Mouse (Mus musculus) hindbrain, embryonic 16.5 days (tissue): ENCODE results near the gene Nrl. TPM values are rescaled to one million over a fixed set of nuclear protein-coding genes. Genes with fewer than 3 reads are reported as not detected.

Source experiments
- ATAC-seq: fragments of 200-750 bp; cut with Nextera tagmentation; 2 replicates; pipeline ENCODE4 v1.8.0; 2017; ENCODE audit warnings: moderate TSS enrichment, moderate library complexity
- H3K27ac ChIP-seq: fragments of 300-500 bp; sonication (generic); 2 replicates; pipeline ENCODE4 v1.5.1; 2014; ENCODE audit warnings: low read depth, mild to moderate bottlenecking, control low read depth, low read length, moderate library complexity
- H3K27me3 ChIP-seq: fragments of 300-500 bp; sonication (generic); replicated peaks from 2 replicates; pipeline ENCODE4 v1.6.1; 2014; ENCODE audit warnings: low read length; ENCODE audit not compliant: control insufficient read depth, insufficient read depth
- H3K36me3 ChIP-seq: fragments of 300-500 bp; sonication (generic); 2 replicates; pipeline ENCODE4 v1.6.1; 2014; ENCODE audit warnings: mild to moderate bottlenecking, low read length, moderate library complexity, mixed read lengths; ENCODE audit not compliant: control insufficient read depth, insufficient read depth
- H3K4me1 ChIP-seq: fragments of 300-500 bp; sonication (generic); 2 replicates; pipeline ENCODE4 v1.6.1; 2014; ENCODE audit warnings: low read depth, low read length; ENCODE audit not compliant: control insufficient read depth, insufficient read depth
- H3K4me2 ChIP-seq: fragments of 300-500 bp; sonication (generic); 2 replicates; pipeline ENCODE4 v1.6.1; 2014; ENCODE audit warnings: mild to moderate bottlenecking, low read length, control low read depth, moderate library complexity
- H3K4me3 ChIP-seq: fragments of 300-500 bp; sonication (generic); 2 replicates; pipeline ENCODE4 v1.5.1; 2014; ENCODE audit warnings: mild to moderate bottlenecking, low read length, control low read depth, moderate library complexity
- H3K9ac ChIP-seq: fragments of 300-500 bp; sonication (generic); 2 replicates; pipeline ENCODE4 v1.6.1; 2014; ENCODE audit warnings: low read depth, mild to moderate bottlenecking, control low read depth, low read length, moderate library complexity
- H3K9me3 ChIP-seq: fragments of 300-500 bp; sonication (generic); 2 replicates; pipeline ENCODE4 v1.6.1; 2014; ENCODE audit warnings: mild to moderate bottlenecking, low read length, moderate library complexity; ENCODE audit not compliant: control insufficient read depth
- WGBS: fragments of 180-500 bp; shearing (Covaris S2); extraction: QIAGEN DNeasy Blood & Tissue Kit; methylation state at CpG from one replicate; pipeline ENCODE4 v1.1.7; 2014; 5-methylcytosine and 5-hydroxymethylcytosine counted together
- polyA plus RNA-seq: library from polyadenylated mRNA; unstranded; fragments of >200 nt; fragmentation: Nextera tagmentation; extraction: Ambion mirVana; gene quantifications from 2 replicates; pipeline ENCODE4 v1.2.1, GENCODE M21; 2015

Nrl gene
- polyA plus RNA-seq, 1 experiment from 2014 or later = 0.23 TPM

DNA sequence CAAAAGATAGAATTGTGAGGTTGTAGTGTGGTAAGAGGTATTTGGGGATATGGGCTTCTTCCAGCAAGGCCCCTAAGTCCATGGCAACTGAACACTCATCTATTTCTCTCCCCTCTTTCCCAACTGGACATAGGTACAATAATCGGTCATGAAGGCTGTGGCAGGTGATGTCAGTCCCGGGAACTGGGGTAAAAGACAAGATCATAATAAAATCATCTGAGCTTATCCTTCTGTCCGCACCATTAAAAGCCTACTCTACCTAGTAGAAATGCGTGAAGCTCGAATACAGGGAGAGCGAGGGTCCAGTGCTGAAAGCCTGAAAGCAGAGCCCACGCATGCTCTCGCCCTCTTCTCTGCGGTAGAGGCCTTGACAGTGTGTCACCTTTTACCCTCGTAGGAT lies 45.2 kb downstream of the Nrl start:
- H3K27ac ChIP-seq = no peak overlapping the region
- H3K4me3 ChIP-seq = no peak overlapping the region
- H3K9ac ChIP-seq = no peak overlapping the region
- H3K36me3 ChIP-seq = no peaks in the 10 kb centered on the region
- H3K9me3 ChIP-seq = no peaks in the 10 kb centered on the region
- no peaks in the 10 kb centered on the region for H3K4me1 ChIP-seq
- H3K4me2 ChIP-seq = no peak overlapping the region; the same call in 1 of the 2 replicates
- WGBS = 94% methylated on average over 10 of the region's 10 CpGs
- no peaks in the 10 kb centered on the region for H3K27me3 ChIP-seq
- ATAC-seq = no peak

DNA sequence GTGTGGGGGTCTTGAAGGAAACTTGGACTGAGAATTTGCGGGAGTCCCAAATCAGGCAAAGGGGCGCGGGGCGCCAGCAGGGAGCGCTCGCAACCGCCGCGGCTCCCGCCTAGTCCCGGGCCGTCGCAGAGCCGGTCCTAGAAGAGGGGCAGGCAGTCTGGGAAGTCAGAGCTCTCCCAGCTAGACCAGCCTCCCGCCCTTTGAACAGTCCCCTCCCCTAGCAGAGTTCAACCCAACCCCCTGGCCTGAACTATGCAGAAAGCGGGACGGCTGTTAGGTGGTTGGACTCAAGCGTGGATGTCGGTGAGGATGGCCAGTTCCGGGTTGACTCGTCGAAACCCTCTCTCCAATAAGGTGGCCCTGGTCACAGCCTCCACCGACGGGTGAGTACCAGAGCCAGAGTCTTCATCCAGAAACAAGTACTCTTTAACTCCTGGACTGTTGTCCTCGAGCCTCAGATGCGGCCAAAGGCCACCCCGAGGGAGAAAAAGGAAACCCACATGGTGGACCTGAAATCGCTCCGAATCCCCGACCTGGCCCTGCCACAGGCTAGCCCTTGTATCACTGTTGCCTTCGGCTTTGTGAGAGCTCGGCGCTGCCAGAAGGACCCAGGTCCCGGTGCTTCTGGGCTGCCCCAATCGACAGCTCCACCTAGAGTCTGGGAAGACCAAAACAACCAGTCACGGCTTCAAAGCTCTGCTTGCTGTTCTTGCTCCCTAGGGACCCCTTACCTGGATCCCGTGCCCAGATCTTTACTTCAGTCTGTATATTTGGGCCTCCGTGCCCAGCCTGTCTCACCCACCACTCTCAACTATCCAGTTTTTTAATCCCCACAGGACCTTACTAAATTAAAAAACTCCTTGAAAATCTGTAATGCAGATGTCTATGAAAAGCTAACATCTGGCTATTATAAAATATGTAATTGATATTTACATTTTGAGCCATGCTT lies 45.9 kb downstream of the Nrl start, which contains the start of gene Dhrs4:
Dhrs4 (plus strand) TSS at position 108 of the 949 bp plus-strand sequence.
- Histone ChIP-seq H3K4me1 (no peaks in the 10 kb centered on the region), H3K27me3 (no peaks in the 10 kb centered on the region), H3K4me3 (peak within 1 kb of the TSS; percentile 56), H3K9me3 (no peaks in the 10 kb centered on the region), H3K9ac (peak within 1 kb of the TSS; percentile 76), H3K4me2 (peak within 1 kb of the TSS; percentile 71), H3K27ac (peak within 1 kb of the TSS; percentile 49; the same call in 1 of the 2 replicates), H3K36me3 (no peaks in the 10 kb centered on the region)
- under 1% methylated on average over 38 of the region's 38 CpGs for WGBS
- peak; percentile 95 for ATAC-seq

DNA sequence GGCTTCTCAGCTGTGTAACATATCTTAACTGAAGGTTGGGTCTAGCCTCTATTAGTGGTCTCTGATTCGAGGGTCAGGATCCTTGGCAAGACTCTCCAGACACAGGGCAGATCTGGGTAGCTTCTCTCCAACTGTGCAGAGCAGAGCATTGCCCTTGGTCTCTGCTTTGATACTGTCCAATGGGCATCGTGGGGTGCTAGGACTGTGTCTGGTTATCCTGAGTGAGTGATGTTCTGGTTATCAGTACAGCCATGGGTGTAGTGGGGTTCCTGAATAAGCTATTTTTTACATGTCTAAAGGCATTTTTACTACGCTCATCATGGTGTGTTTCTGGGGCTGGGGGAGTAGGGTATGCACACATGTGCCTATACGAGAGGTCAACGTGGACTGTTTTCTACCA lies 47.0 kb downstream of the Nrl start:
- Histone ChIP-seq H3K27ac (no peak overlapping the region), H3K9ac (no peak overlapping the region), H3K27me3 (no peaks in the 10 kb centered on the region), H3K4me2 (no peak overlapping the region), H3K4me3 (no peak overlapping the region), H3K9me3 (no peaks in the 10 kb centered on the region), H3K36me3 (no peaks in the 10 kb centered on the region), H3K4me1 (no peaks in the 10 kb centered on the region)
- WGBS = 94% methylated on average over 5 of the region's 5 CpGs
- no peak for ATAC-seq

DNA sequence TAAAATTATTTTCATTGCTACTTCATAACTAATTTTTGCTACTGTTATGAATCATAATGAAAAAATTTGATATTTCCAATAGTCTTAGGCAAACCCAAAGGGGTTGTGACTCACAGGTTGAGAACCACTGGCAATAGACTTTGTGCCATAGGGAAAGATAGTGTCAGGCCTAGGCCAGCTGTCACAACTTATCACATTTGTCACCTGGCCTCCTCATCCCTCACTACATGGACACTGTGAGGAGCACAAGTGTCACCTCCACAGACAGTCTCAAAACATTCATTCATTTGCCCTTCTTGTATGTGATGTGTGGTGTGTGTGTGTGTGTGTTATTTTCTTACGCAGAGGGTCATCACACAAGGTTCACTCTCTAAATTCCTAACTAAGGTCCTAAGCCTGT lies 47.4 kb downstream of the Nrl start:
- H3K4me3 ChIP-seq = no peak overlapping the region
- H3K4me1 ChIP-seq = no peaks in the 10 kb centered on the region
- ATAC-seq = no peak
- H3K27me3 ChIP-seq = no peaks in the 10 kb centered on the region
- 100% methylated on average over 1 of the region's 1 CpGs for WGBS
- no peak overlapping the region for H3K9ac ChIP-seq
- H3K36me3 ChIP-seq = no peaks in the 10 kb centered on the region
- no peaks in the 10 kb centered on the region for H3K9me3 ChIP-seq
- no peak overlapping the region for H3K4me2 ChIP-seq
- H3K27ac ChIP-seq = no peak overlapping the region

DNA sequence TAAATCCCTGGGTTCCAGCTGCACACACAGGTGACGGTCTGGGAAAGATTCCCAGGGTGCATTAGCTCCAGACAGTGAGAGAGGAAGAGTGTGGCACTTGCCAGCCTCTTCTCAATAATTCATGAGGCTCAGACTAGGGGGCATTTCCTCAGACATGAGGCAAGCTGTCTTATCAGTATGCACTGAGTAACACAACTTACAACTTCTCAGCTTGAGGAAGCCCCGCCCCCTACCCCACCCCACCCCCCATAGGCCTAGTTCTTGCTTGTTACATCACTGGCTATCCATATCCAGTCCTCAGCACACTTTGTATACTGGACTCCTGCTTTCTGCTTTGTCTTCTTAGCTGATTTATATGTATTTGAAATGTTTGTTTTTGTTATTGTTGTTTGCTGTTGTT lies 49.1 kb downstream of the Nrl start:
- H3K27ac ChIP-seq = no peak overlapping the region
- 58% methylated on average over 2 of the region's 2 CpGs for WGBS
- no peak overlapping the region for H3K4me3 ChIP-seq
- no peak for ATAC-seq
- no peak overlapping the region for H3K9ac ChIP-seq
- H3K4me2 ChIP-seq = no peak overlapping the region
- H3K36me3 ChIP-seq = no peaks in the 10 kb centered on the region
- no peaks in the 10 kb centered on the region for H3K9me3 ChIP-seq
- H3K4me1 ChIP-seq = no peaks in the 10 kb centered on the region; the same call in 1 of the 2 replicates
- H3K27me3 ChIP-seq = no peaks in the 10 kb centered on the region

DNA sequence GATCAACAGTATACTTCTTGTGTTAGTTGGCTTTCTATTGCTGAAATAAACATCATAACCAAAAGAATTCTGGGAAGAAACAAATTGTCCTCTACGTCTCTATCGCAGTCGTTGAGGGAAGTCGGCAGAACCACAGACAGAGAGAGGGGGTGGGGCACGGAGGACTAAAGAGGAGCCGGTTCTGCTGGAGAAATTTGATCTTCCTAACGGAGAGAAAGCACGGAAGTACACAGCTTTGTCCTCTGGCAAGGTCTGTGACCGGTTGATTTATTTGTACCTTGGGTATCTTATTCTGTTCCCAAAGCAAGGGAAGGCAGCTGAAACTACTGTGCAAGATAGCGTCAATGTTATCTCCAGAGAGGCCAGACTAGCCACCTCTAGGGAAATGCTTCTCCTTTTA lies 54.0 kb downstream of the Nrl start:
- Histone ChIP-seq H3K27ac (no peak overlapping the region), H3K4me2 (0 out of 2 replicates have a peak overlapping the region, but pooled peaks have one; percentile 21), H3K27me3 (no peaks in the 10 kb centered on the region), H3K4me1 (no peaks in the 10 kb centered on the region; the same call in 1 of the 2 replicates), H3K9ac (no peak overlapping the region), H3K4me3 (no peak overlapping the region), H3K36me3 (no peaks in the 10 kb centered on the region), H3K9me3 (no peaks in the 10 kb centered on the region)
- ATAC-seq = no peak
- 12% methylated on average over 10 of the region's 10 CpGs for WGBS

DNA sequence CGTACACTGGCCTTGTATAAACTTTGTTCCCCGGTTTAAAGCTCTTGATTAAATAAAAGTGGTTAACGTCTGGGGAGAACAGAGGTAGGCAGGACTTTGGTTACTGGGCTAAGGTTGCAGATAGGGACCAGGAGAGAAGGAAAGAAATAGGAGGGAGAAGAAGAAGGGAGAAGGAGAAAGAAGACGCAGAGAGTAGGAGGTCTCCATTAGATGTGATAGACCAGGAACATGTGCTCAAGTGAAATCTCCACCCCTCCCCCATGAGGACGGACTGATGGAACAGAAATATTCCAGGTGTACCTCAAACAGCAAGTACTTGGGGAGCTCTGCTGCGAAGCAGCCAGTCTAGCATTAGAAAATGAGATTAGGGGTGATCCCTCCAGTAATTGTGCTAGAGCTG lies 55.0 kb downstream of the Nrl start:
- Histone ChIP-seq H3K9ac (no peak overlapping the region), H3K4me3 (no peak overlapping the region), H3K4me2 (no peak overlapping the region), H3K27ac (no peak overlapping the region), H3K4me1 (no peaks in the 10 kb centered on the region; the same call in 1 of the 2 replicates), H3K27me3 (no peaks in the 10 kb centered on the region), H3K9me3 (no peaks in the 10 kb centered on the region), H3K36me3 (no peaks in the 10 kb centered on the region)
- WGBS = 87% methylated on average over 6 of the region's 6 CpGs
- ATAC-seq = no peak

DNA sequence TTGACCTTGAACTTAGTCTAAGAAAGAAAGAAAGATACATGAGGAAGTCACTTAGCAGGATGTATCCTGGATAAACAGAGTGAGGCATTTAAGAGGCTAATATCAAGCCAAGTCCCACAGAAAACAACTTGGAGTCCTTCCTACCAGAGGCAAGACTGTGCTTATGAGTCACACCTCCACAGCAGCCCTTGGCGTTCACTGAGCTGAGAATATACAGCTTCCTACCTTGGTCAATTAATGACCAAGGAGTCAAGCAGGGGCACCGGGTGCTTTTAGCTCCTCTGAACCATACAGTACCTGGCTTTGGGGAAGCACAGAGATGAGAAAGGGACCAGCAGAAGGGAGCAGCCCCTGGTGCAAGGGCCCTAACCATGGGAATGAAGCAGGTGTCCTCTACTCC lies 55.7 kb downstream of the Nrl start:
- 86% methylated on average over 2 of the region's 2 CpGs for WGBS
- H3K9me3 ChIP-seq = no peaks in the 10 kb centered on the region
- no peak overlapping the region for H3K4me2 ChIP-seq
- H3K4me1 ChIP-seq = no peaks in the 10 kb centered on the region; the same call in 1 of the 2 replicates
- no peaks in the 10 kb centered on the region for H3K36me3 ChIP-seq
- no peak overlapping the region for H3K27ac ChIP-seq
- ATAC-seq = no peak
- H3K9ac ChIP-seq = no peak overlapping the region
- no peaks in the 10 kb centered on the region for H3K27me3 ChIP-seq
- no peak overlapping the region for H3K4me3 ChIP-seq
